Mouse (Mus musculus) stomach, postnatal 0 days (tissue): ENCODE measurements around the gene Ddb1. TPM values are rescaled to one million over a fixed set of nuclear protein-coding genes. Genes with fewer than 3 reads are reported as not detected.

Experiments used
- ATAC-seq: fragments of 200-750 bp; cut with Nextera tagmentation; 2 replicates; pipeline ENCODE4 v1.8.0; 2017; ENCODE audit not compliant: low FRiP score, low TSS enrichment
- DNase-seq: peaks from one replicate; pipeline ENCODE4 v3.0.0-alpha.2; 2016; ENCODE audit warnings: low spot score
- H3K27ac ChIP-seq: fragments of 300-500 bp; sonication (generic); replicated peaks from 2 replicates; pipeline ENCODE4 v1.5.1; 2014; ENCODE audit warnings: mild to moderate bottlenecking, control low read depth
- H3K27me3 ChIP-seq: fragments of 300-500 bp; sonication (generic); 2 replicates; pipeline ENCODE4 v1.6.1; 2014; ENCODE audit warnings: low read length; ENCODE audit not compliant: control insufficient read depth, insufficient read depth
- H3K36me3 ChIP-seq: fragments of 300-500 bp; sonication (generic); 2 replicates; pipeline ENCODE4 v1.6.1; 2014; ENCODE audit warnings: low read length, mixed read lengths; ENCODE audit not compliant: control insufficient read depth, insufficient read depth
- H3K4me1 ChIP-seq: fragments of 300-500 bp; sonication (generic); replicated peaks from 2 replicates; pipeline ENCODE4 v1.6.1; 2014; ENCODE audit warnings: antibody characterized with exemption; ENCODE audit not compliant: control insufficient read depth, insufficient read depth
- H3K4me2 ChIP-seq: fragments of 300-500 bp; sonication (generic); replicated peaks from 2 replicates; pipeline ENCODE4 v1.6.1; 2014; ENCODE audit warnings: low read depth, mild to moderate bottlenecking, control low read depth, moderate library complexity
- H3K4me3 ChIP-seq: fragments of 300-500 bp; sonication (generic); 2 replicates; pipeline ENCODE4 v1.5.1; 2014; ENCODE audit warnings: low read depth, low read length, control low read depth
- H3K9ac ChIP-seq: fragments of 300-500 bp; sonication (generic); 2 replicates; pipeline ENCODE4 v1.6.1; 2014; ENCODE audit warnings: mild to moderate bottlenecking, low read length, control low read depth, mixed read lengths
- H3K9me3 ChIP-seq: fragments of 300-500 bp; sonication (generic); 2 replicates; pipeline ENCODE4 v1.6.1; 2016; ENCODE audit warnings: low read length; ENCODE audit not compliant: control insufficient read depth
- CTCF ChIP-seq: IDR thresholded peaks from 2 replicates; pipeline ENCODE4 v1.5.1; 2016; ENCODE audit warnings: antibody characterized with exemption, low read depth, mild to moderate bottlenecking, moderate library complexity
- EP300 ChIP-seq: optimal IDR thresholded peaks from 2 replicates; pipeline ENCODE3; 2016; ENCODE audit warnings: antibody characterized with exemption
- WGBS: fragments of 180-500 bp; shearing (Covaris S2); extraction: QIAGEN DNeasy Blood & Tissue Kit; methylation state at CpG from one replicate; pipeline ENCODE4 v1.1.7; 2014; 5-methylcytosine and 5-hydroxymethylcytosine counted together
- polyA plus RNA-seq: library from polyadenylated mRNA; unstranded; fragments of >200 nt; fragmentation: Nextera tagmentation; extraction: Ambion mirVana; gene quantifications from 2 replicates; pipeline ENCODE4 v1.2.1, GENCODE M21; 2015

Ddb1 gene
- polyA plus RNA-seq, 1 experiment from 2014 or later, result 110 TPM

DNA sequence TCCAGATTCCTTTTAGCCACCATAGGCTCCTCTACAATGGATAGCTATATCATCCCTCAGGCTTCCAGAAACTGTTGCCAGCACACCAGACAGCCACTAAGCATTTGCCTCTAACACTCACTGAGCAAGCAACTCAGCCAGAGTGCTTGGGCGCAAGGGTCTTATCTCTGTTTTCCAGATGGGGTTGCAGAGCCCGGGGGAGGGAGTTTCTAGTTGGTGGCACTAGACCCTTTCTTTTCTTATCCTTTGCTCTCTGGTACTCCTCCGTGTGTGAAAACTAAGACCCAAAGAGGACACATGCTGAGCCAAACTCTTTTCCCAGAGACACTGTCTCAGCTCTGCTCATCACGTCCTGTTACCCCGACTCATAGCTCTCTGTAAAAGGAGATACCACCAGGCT lies 56.2 kb downstream of the Ddb1 start:
- TF ChIP-seq EP300 (no peak), CTCF (no peak)
- H3K36me3 ChIP-seq, result no peaks in the 10 kb centered on the region
- H3K4me3 ChIP-seq, result no peak overlapping the region
- no peak for DNase-seq
- H3K4me2 ChIP-seq, result no peak overlapping the region
- no peaks in the 10 kb centered on the region for H3K4me1 ChIP-seq
- no peak for ATAC-seq
- no peak overlapping the region for H3K27ac ChIP-seq
- 77% methylated on average over 5 of the region's 5 CpGs for WGBS
- H3K9ac ChIP-seq, result no peak overlapping the region
- no peaks in the 10 kb centered on the region for H3K9me3 ChIP-seq
- H3K27me3 ChIP-seq, result no peaks in the 10 kb centered on the region

DNA sequence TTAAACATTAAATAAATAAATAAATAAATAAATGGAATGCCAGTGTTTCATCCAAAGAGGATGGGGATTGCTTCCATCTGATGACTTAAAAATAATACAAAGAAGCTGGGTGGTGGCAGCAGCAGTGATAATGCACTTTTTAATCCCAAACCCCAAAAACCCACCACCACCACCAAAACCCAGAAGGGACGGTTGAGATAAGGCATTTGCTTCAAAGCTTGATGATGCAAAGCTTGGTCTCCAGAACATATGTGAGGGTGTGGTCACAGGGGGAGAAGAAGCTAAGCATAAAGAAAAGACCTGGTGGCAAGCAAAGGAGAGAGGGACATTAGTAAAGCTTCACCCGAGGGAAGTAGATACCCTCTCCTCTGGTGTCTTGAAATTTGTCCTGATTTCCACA lies 56.8 kb downstream of the Ddb1 start:
- no peak overlapping the region for H3K4me2 ChIP-seq
- no peaks in the 10 kb centered on the region for H3K9me3 ChIP-seq
- H3K4me3 ChIP-seq, result no peak overlapping the region
- ATAC-seq, result no peak
- no peaks in the 10 kb centered on the region for H3K4me1 ChIP-seq
- no peak overlapping the region for H3K9ac ChIP-seq
- no peak overlapping the region for H3K27ac ChIP-seq
- 81% methylated on average over 2 of the region's 2 CpGs for WGBS
- no peak for DNase-seq
- no peaks in the 10 kb centered on the region for H3K36me3 ChIP-seq
- TF ChIP-seq EP300 (no peak), CTCF (no peak)
- no peaks in the 10 kb centered on the region for H3K27me3 ChIP-seq

DNA sequence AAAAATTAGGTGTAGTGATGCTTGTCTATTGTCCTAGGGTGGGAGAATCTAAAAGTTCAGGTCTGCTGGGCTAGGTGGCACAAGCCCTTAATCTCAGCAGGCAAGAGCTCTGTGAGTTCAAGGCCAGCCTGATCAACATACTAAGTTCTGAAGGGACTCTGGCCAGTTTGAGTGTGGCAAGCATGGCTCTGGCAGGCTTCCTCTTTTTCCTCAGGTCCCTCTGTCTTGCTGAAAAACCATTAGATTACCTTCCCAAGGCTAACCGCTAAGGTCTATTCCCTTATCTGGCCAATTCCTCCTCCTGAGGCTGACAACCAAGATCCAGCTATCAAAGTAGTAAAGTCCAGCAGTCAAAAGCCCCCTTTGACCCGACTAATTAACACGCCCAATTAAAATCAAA lies 57.5 kb downstream of the Ddb1 start:
- no peak overlapping the region for H3K9ac ChIP-seq
- no peaks in the 10 kb centered on the region for H3K9me3 ChIP-seq
- H3K4me3 ChIP-seq, result no peak overlapping the region
- WGBS, result 70% methylated on average over 3 of the region's 3 CpGs
- ATAC-seq (no peak), DNase-seq (no peak)
- H3K27ac ChIP-seq, result no peak overlapping the region
- no peaks in the 10 kb centered on the region for H3K27me3 ChIP-seq
- no peak overlapping the region for H3K4me2 ChIP-seq
- H3K36me3 ChIP-seq, result no peaks in the 10 kb centered on the region
- no peak for TF ChIP-seq CTCF
- no peak for TF ChIP-seq EP300
- H3K4me1 ChIP-seq, result no peaks in the 10 kb centered on the region

DNA sequence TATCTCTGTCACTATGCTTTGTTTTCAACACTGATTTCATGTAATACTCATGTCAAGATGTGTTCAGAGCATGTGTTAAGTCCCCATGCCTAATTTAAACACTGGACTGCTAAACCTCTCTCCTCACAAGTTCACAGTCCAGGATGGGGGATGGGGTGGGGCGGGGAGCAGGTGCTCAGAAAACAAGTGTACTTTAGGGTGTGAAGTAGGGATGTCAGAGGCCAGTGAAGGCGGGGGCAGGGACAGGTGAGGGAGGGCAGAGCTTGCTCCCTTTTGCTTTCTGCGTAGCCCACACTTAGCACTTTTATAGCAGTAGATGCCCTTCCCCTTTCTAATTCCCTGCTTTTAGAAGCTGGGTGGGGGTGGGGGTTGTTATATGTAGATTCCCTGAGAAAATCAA lies 60.0 kb downstream of the Ddb1 start:
- Histone ChIP-seq H3K27ac (no peak overlapping the region), H3K9me3 (no peaks in the 10 kb centered on the region), H3K4me3 (no peak overlapping the region), H3K4me1 (no peaks in the 10 kb centered on the region), H3K4me2 (no peak overlapping the region), H3K36me3 (no peaks in the 10 kb centered on the region), H3K9ac (no peak overlapping the region), H3K27me3 (no peaks in the 10 kb centered on the region)
- TF ChIP-seq CTCF, result no peak
- TF ChIP-seq EP300, result no peak
- ATAC-seq (no peak), DNase-seq (no peak)
- WGBS, result 63% methylated on average over 3 of the region's 3 CpGs

DNA sequence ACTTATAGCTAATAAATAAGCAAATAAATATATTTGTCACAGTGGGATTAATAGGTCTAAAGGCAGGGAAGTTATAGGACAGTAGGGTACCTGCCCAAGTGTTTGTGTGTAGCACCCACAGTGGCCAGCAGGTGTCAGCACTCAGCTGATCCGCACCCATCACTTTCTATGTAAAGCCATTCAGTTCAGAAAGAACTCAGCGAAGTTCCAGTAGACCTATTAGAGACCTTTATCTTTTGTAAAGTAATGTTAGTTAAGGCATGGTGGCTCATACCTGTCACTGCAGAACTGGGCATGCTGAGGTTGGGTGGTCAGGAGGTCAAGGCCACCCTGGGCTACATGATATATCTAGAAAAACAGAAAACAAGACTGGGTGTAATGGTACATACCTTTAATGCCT lies 60.4 kb downstream of the Ddb1 start:
- Histone ChIP-seq H3K4me2 (no peak overlapping the region), H3K27me3 (no peaks in the 10 kb centered on the region), H3K4me1 (no peaks in the 10 kb centered on the region), H3K36me3 (no peaks in the 10 kb centered on the region), H3K4me3 (no peak overlapping the region), H3K27ac (no peak overlapping the region), H3K9ac (no peak overlapping the region), H3K9me3 (no peaks in the 10 kb centered on the region)
- 0 out of 2 replicates have a peak, but pooled peaks have one; percentile 11 for ATAC-seq
- peak; percentile 78 for DNase-seq
- peak; percentile 89 for TF ChIP-seq CTCF
- TF ChIP-seq EP300, result no peak
- WGBS, result 6% methylated on average over 2 of the region's 2 CpGs

DNA sequence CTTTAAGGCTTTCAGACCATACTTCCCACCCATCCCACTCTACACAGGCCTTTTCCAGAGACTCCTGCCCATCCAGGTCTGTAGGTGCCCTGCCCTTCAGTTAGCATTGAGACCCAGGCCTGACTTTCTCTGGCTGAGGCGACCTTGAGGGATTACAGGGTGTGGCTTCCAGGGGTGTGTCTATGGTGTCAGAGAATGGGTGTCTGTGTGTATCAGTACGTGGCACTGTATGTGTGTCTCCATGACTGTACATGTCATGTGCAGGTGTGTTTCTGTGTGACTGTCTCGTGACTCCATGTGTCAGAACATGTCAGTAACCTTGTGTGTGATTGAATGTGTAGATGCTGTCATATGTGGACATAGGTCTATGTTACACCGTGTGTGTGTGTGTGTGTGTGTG lies 66.2 kb downstream of the Ddb1 start:
- H3K4me1 ChIP-seq, result no peaks in the 10 kb centered on the region
- no peak overlapping the region for H3K4me3 ChIP-seq
- peak; percentile 36 for ATAC-seq
- no peaks in the 10 kb centered on the region for H3K36me3 ChIP-seq
- no peaks in the 10 kb centered on the region for H3K27me3 ChIP-seq
- H3K4me2 ChIP-seq, result no peak overlapping the region
- 70% methylated on average over 4 of the region's 4 CpGs for WGBS
- TF ChIP-seq CTCF (no peak), EP300 (peak; percentile 1)
- no peak overlapping the region for H3K27ac ChIP-seq
- DNase-seq, result peak; percentile 62
- H3K9ac ChIP-seq, result no peak overlapping the region
- no peaks in the 10 kb centered on the region for H3K9me3 ChIP-seq
